Mouse (Mus musculus) kidney, embryonic 14.5 days (tissue): Measurements from ENCODE around the gene Hoxa7. TPM values are rescaled to one million over a fixed set of nuclear protein-coding genes. Genes with fewer than 3 reads are reported as not detected.

Experiments used
- ATAC-seq: fragments of 200-750 bp; cut with Nextera tagmentation; 2 replicates; pipeline ENCODE4 v1.8.0; 2017; ENCODE audit warnings: moderate number of reproducible peaks, mild to moderate bottlenecking, moderate TSS enrichment, moderate library complexity; ENCODE audit not compliant: low FRiP score, low TSS enrichment
- H3K27ac ChIP-seq: fragments of 300-500 bp; sonication (generic); 2 replicates; pipeline ENCODE4 v1.5.1; 2014; ENCODE audit warnings: low read depth, mild to moderate bottlenecking, low read length, moderate library complexity, mixed read lengths
- H3K27me3 ChIP-seq: fragments of 300-500 bp; sonication (generic); 2 replicates; pipeline ENCODE4 v1.6.1; 2014; ENCODE audit warnings: mild to moderate bottlenecking, low read length; ENCODE audit not compliant: control insufficient read depth, insufficient read depth
- H3K36me3 ChIP-seq: fragments of 300-500 bp; sonication (generic); 2 replicates; pipeline ENCODE4 v1.6.1; 2014; ENCODE audit warnings: low read length, mixed read lengths; ENCODE audit not compliant: control insufficient read depth, insufficient read depth
- H3K4me1 ChIP-seq: fragments of 300-500 bp; sonication (generic); 2 replicates; pipeline ENCODE4 v1.6.1; 2014; ENCODE audit warnings: low read length, mixed read lengths; ENCODE audit not compliant: control insufficient read depth, insufficient read depth
- H3K4me2 ChIP-seq: fragments of 300-500 bp; sonication (generic); replicated peaks from 2 replicates; pipeline ENCODE4 v1.6.1; 2014; ENCODE audit warnings: low read depth, mild to moderate bottlenecking, low read length
- H3K4me3 ChIP-seq: fragments of 300-500 bp; sonication (generic); 2 replicates; pipeline ENCODE4 v1.5.1; 2014; ENCODE audit warnings: mild to moderate bottlenecking, low read length
- H3K9ac ChIP-seq: fragments of 300-500 bp; sonication (generic); 2 replicates; pipeline ENCODE4 v1.6.1; 2014; ENCODE audit warnings: low read depth, mild to moderate bottlenecking, low read length, moderate library complexity
- H3K9me3 ChIP-seq: fragments of 300-500 bp; sonication (generic); 2 replicates; pipeline ENCODE4 v1.6.1; 2016; ENCODE audit warnings: low read length; ENCODE audit not compliant: control insufficient read depth
- WGBS: fragments of 180-500 bp; shearing (Covaris S2); extraction: QIAGEN DNeasy Blood & Tissue Kit; methylation state at CpG from one replicate; pipeline ENCODE4 v1.1.7; 2014; 5-methylcytosine and 5-hydroxymethylcytosine counted together
- polyA plus RNA-seq: library from polyadenylated mRNA; unstranded; fragments of >200 nt; fragmentation: Nextera tagmentation; extraction: Ambion mirVana; gene quantifications from 2 replicates; pipeline ENCODE4 v1.2.1, GENCODE M21; 2014

The Hoxa7 gene
- polyA plus RNA-seq, 1 experiment from 2014 or later = 19.1 TPM

GRCm38 (mm10) chr6:52207684-52207976, 14.0 kb downstream of the Hoxa7 start:
- H3K36me3 ChIP-seq = peaks cover 37% of the 10 kb centered on the region
- peak overlapping the region; percentile 89 for H3K4me3 ChIP-seq
- ATAC-seq = no peak
- H3K9me3 ChIP-seq = no peaks in the 10 kb centered on the region
- peak overlapping the region; percentile 76 for H3K27ac ChIP-seq
- peak overlapping the region; percentile 97 for H3K4me2 ChIP-seq
- H3K4me1 ChIP-seq = peaks cover 55% of the 10 kb centered on the region
- H3K27me3 ChIP-seq = no peaks in the 10 kb centered on the region; the same call in 1 of the 2 replicates
- peak overlapping the region; percentile 91 for H3K9ac ChIP-seq

GRCm38 (mm10) chr6:52206882-52207683, 14.6 kb downstream of the Hoxa7 start:
- ATAC-seq = no peak
- WGBS = 12% methylated on average over 4 of the region's 4 CpGs
- H3K27ac ChIP-seq = peak overlapping the region; percentile 76
- peak overlapping the region; percentile 91 for H3K9ac ChIP-seq
- H3K9me3 ChIP-seq = no peaks in the 10 kb centered on the region
- peak overlapping the region; percentile 97 for H3K4me2 ChIP-seq
- peaks cover 60% of the 10 kb centered on the region for H3K4me1 ChIP-seq
- H3K27me3 ChIP-seq = no peaks in the 10 kb centered on the region; the same call in 1 of the 2 replicates
- H3K4me3 ChIP-seq = peak overlapping the region; percentile 65; the same call in 1 of the 2 replicates
- peaks cover 42% of the 10 kb centered on the region for H3K36me3 ChIP-seq

GRCm38 (mm10) chr6:52205638-52206621, 15.7 kb downstream of the Hoxa7 start:
- Histone ChIP-seq H3K36me3 (peaks cover 51% of the 10 kb centered on the region), H3K9ac (peak overlapping the region; percentile 91), H3K4me3 (peak overlapping the region; percentile 65), H3K4me1 (peaks cover 71% of the 10 kb centered on the region), H3K27me3 (no peaks in the 10 kb centered on the region; the same call in 1 of the 2 replicates), H3K9me3 (no peaks in the 10 kb centered on the region), H3K4me2 (peak overlapping the region; percentile 97), H3K27ac (peak overlapping the region; percentile 76)
- ATAC-seq = no peak
- 6% methylated on average over 55 of the region's 55 CpGs for WGBS

- Histone ChIP-seq H3K4me1 (peaks cover 78% of the 10 kb centered on the region), H3K27me3 (no peaks in the 10 kb centered on the region; the same call in 1 of the 2 replicates), H3K27ac (peak overlapping the region; percentile 76), H3K9ac (peak overlapping the region; percentile 91), H3K9me3 (no peaks in the 10 kb centered on the region), H3K36me3 (peaks cover 55% of the 10 kb centered on the region), H3K4me3 (peak overlapping the region; percentile 65), H3K4me2 (peak overlapping the region; percentile 97)
- no peak for ATAC-seq
- WGBS = 6% methylated on average over 14 of the region's 14 CpGs
These were observed 16.4 kb downstream of the Hoxa7 start for GRCm38 (mm10) chr6:52205221-52205620.

GRCm38 (mm10) chr6:52204050-52204752, 17.5 kb downstream of the Hoxa7 start, which contains the start of gene Hoxa5:
Gene Hoxa5, minus strand, starts transcription at chr6:52204587.
- WGBS = under 1% methylated on average over 65 of the region's 65 CpGs
- H3K4me3 ChIP-seq = peak within 1 kb of the TSS; percentile 65
- H3K4me2 ChIP-seq = peak within 1 kb of the TSS; percentile 97
- peaks cover 76% of the 10 kb centered on the region for H3K4me1 ChIP-seq
- no peaks in the 10 kb centered on the region for H3K9me3 ChIP-seq
- peak; percentile 70 for ATAC-seq
- peak within 1 kb of the TSS; percentile 88 for H3K27ac ChIP-seq
- H3K36me3 ChIP-seq = peaks cover 55% of the 10 kb centered on the region
- peak within 1 kb of the TSS; percentile 91 for H3K9ac ChIP-seq
- H3K27me3 ChIP-seq = no peaks in the 10 kb centered on the region; the same call in 1 of the 2 replicates

- H3K9me3 ChIP-seq = no peaks in the 10 kb centered on the region
- no peak for ATAC-seq
- H3K4me2 ChIP-seq = peak overlapping the region; percentile 97
- H3K27ac ChIP-seq = peak overlapping the region; percentile 88
- WGBS = under 1% methylated on average over 45 of the region's 46 CpGs
- peak overlapping the region; percentile 65 for H3K4me3 ChIP-seq
- peaks cover 55% of the 10 kb centered on the region for H3K36me3 ChIP-seq
- peaks cover 75% of the 10 kb centered on the region for H3K4me1 ChIP-seq
- no peaks in the 10 kb centered on the region; the same call in 1 of the 2 replicates for H3K27me3 ChIP-seq
- H3K9ac ChIP-seq = peak overlapping the region; percentile 91
These were observed 18.1 kb downstream of the Hoxa7 start for GRCm38 (mm10) chr6:52203371-52204049.

GRCm38 (mm10) chr6:52203121-52203370, 18.6 kb downstream of the Hoxa7 start:
- peak overlapping the region; percentile 65 for H3K4me3 ChIP-seq
- H3K27ac ChIP-seq = peak overlapping the region; percentile 88
- H3K9ac ChIP-seq = peak overlapping the region; percentile 91
- H3K4me2 ChIP-seq = peak overlapping the region; percentile 97
- peaks cover 55% of the 10 kb centered on the region for H3K36me3 ChIP-seq
- peaks cover 79% of the 10 kb centered on the region for H3K4me1 ChIP-seq
- WGBS = 2% methylated on average over 10 of the region's 10 CpGs
- no peaks in the 10 kb centered on the region for H3K9me3 ChIP-seq
- no peak for ATAC-seq
- no peaks in the 10 kb centered on the region; the same call in 1 of the 2 replicates for H3K27me3 ChIP-seq
